Mouse (Mus musculus): ENCODE measurements at regions not wholly inside any gene's neighbourhood (a gene's known extent, or its start where the extent isn't known, plus 50 kb on each side); places are given as distances from the start of the nearest gene placed in this dataset.

GRCm38 (mm10) chr9:120808741-120809425 is 120.1 kb upstream of the Ctnnb1 start:
- ATAC-seq (replicated peaks; ENCODE audit: low FRiP score), result no peak
- 35% methylated on average over 4 of the region's 4 CpGs for WGBS

GRCm38 (mm10) chr9:120811522-120811921 is 117.5 kb upstream of the Ctnnb1 start:
- H3K4me2 ChIP-seq, result no peak overlapping the region
- H3K9ac ChIP-seq, result no peak overlapping the region
- peaks cover 25% of the 10 kb centered on the region for H3K4me1 ChIP-seq
- no peak for ATAC-seq (replicated peaks; ENCODE audit: low FRiP score)
- H3K36me3 ChIP-seq, result no peaks in the 10 kb centered on the region
- H3K4me3 ChIP-seq (replicated peaks), result no peak overlapping the region
- no peak overlapping the region for H3K27ac ChIP-seq
- H3K27me3 ChIP-seq, result no peaks in the 10 kb centered on the region
- H3K9me3 ChIP-seq (replicated peaks), result no peaks in the 10 kb centered on the region
- WGBS, result 70% methylated on average over 3 of the region's 3 CpGs

More at GRCm38 (mm10) chr9:120808741-120809425, 120.1 kb upstream of the Ctnnb1 start:
- Histone ChIP-seq H3K4me2 (no peak overlapping the region), H3K4me1 (peaks cover 37% of the 10 kb centered on the region), H3K36me3 (no peaks in the 10 kb centered on the region), H3K4me3 (replicated peaks) (no peak overlapping the region), H3K27me3 (no peaks in the 10 kb centered on the region), H3K9ac (no peak overlapping the region), H3K9me3 (replicated peaks) (no peaks in the 10 kb centered on the region), H3K27ac (no peak overlapping the region)

GRCm38 (mm10) chr9:120812667-120813210 is 116.3 kb upstream of the Ctnnb1 start:
- Histone ChIP-seq H3K27ac (no peak overlapping the region), H3K9me3 (replicated peaks) (no peaks in the 10 kb centered on the region), H3K27me3 (no peaks in the 10 kb centered on the region), H3K4me2 (no peak overlapping the region), H3K4me1 (peaks cover 22% of the 10 kb centered on the region), H3K4me3 (replicated peaks) (no peak overlapping the region), H3K9ac (no peak overlapping the region), H3K36me3 (no peaks in the 10 kb centered on the region)
- 69% methylated on average over 17 of the region's 17 CpGs for WGBS
- ATAC-seq (replicated peaks; ENCODE audit: low FRiP score), result no peak

GRCm38 (mm10) chr9:120814286-120814685 is 114.7 kb upstream of the Ctnnb1 start:
- Histone ChIP-seq H3K4me1 (peaks cover 14% of the 10 kb centered on the region), H3K4me2 (no peak overlapping the region), H3K9ac (no peak overlapping the region), H3K27me3 (no peaks in the 10 kb centered on the region), H3K9me3 (replicated peaks) (no peaks in the 10 kb centered on the region), H3K36me3 (no peaks in the 10 kb centered on the region), H3K4me3 (replicated peaks) (no peak overlapping the region), H3K27ac (no peak overlapping the region)
- no peak for ATAC-seq (replicated peaks; ENCODE audit: low FRiP score)
- WGBS, result 44% methylated on average over 4 of the region's 4 CpGs

- no peak overlapping the region for H3K27ac ChIP-seq
- H3K4me3 ChIP-seq (replicated peaks), result no peak overlapping the region
- no peak for ATAC-seq (replicated peaks; ENCODE audit: low FRiP score)
- no peaks in the 10 kb centered on the region for H3K9me3 ChIP-seq (replicated peaks)
- 94% methylated on average over 22 of the region's 22 CpGs for WGBS
- no peak overlapping the region for H3K9ac ChIP-seq
- no peaks in the 10 kb centered on the region for H3K27me3 ChIP-seq
- no peaks in the 10 kb centered on the region for H3K36me3 ChIP-seq
- H3K4me2 ChIP-seq, result no peak overlapping the region
- peaks cover 6% of the 10 kb centered on the region for H3K4me1 ChIP-seq
Observed at GRCm38 (mm10) chr9:120818726-120819317, 110.2 kb upstream of the Ctnnb1 start.

GRCm38 (mm10) chr9:120820892-120821291 is 108.1 kb upstream of the Ctnnb1 start:
- WGBS, result 86% methylated on average over 6 of the region's 6 CpGs
- ATAC-seq (replicated peaks; ENCODE audit: low FRiP score), result no peak
- no peaks in the 10 kb centered on the region for H3K36me3 ChIP-seq
- no peak overlapping the region for H3K4me3 ChIP-seq (replicated peaks)
- no peaks in the 10 kb centered on the region for H3K9me3 ChIP-seq (replicated peaks)
- no peaks in the 10 kb centered on the region for H3K27me3 ChIP-seq
- H3K4me1 ChIP-seq, result peaks cover under 1% of the 10 kb centered on the region; the same call in 1 of the 2 replicates
- H3K4me2 ChIP-seq, result no peak overlapping the region
- H3K27ac ChIP-seq, result no peak overlapping the region
- H3K9ac ChIP-seq, result no peak overlapping the region

- WGBS, result 73% methylated on average over 6 of the region's 6 CpGs
- H3K9ac ChIP-seq, result no peak overlapping the region
- no peaks in the 10 kb centered on the region for H3K36me3 ChIP-seq
- H3K27me3 ChIP-seq, result no peaks in the 10 kb centered on the region
- H3K4me3 ChIP-seq (replicated peaks), result no peak overlapping the region
- H3K4me2 ChIP-seq, result no peak overlapping the region
- no peaks in the 10 kb centered on the region for H3K9me3 ChIP-seq (replicated peaks)
- no peak overlapping the region for H3K27ac ChIP-seq
- ATAC-seq (replicated peaks; ENCODE audit: low FRiP score), result no peak
- peaks cover 11% of the 10 kb centered on the region; the same call in 1 of the 2 replicates for H3K4me1 ChIP-seq
Observed at GRCm38 (mm10) chr9:120823397-120823796, 105.6 kb upstream of the Ctnnb1 start.

- Histone ChIP-seq H3K27ac (0 out of 2 replicates have a peak overlapping the region, but pooled peaks have one; percentile 15), H3K4me1 (peaks cover 11% of the 10 kb centered on the region; the same call in 1 of the 2 replicates)
- ATAC-seq (replicated peaks; ENCODE audit: low FRiP score), result peak; percentile 58; the same call in 1 of the 2 replicates
Observed at GRCm38 (mm10) chr9:120826266-120826665, 102.8 kb upstream of the Ctnnb1 start.

GRCm38 (mm10) chr9:120830526-120830925 is 98.5 kb upstream of the Ctnnb1 start:
- WGBS, result 67% methylated on average over 5 of the region's 5 CpGs
- ATAC-seq (replicated peaks; ENCODE audit: low FRiP score), result no peak

More at GRCm38 (mm10) chr9:120826266-120826665, 102.8 kb upstream of the Ctnnb1 start:
- Histone ChIP-seq H3K27me3 (no peaks in the 10 kb centered on the region), H3K9me3 (replicated peaks) (no peaks in the 10 kb centered on the region), H3K4me2 (no peak overlapping the region), H3K36me3 (no peaks in the 10 kb centered on the region), H3K9ac (no peak overlapping the region), H3K4me3 (replicated peaks) (no peak overlapping the region)
- WGBS, result 17% methylated on average over 4 of the region's 4 CpGs

GRCm38 (mm10) chr9:120834166-120834565 is 94.8 kb upstream of the Ctnnb1 start:
- Histone ChIP-seq H3K27ac (no peak overlapping the region), H3K4me3 (replicated peaks) (no peak overlapping the region), H3K4me1 (no peaks in the 10 kb centered on the region), H3K4me2 (no peak overlapping the region), H3K27me3 (no peaks in the 10 kb centered on the region), H3K9me3 (replicated peaks) (no peaks in the 10 kb centered on the region), H3K36me3 (no peaks in the 10 kb centered on the region), H3K9ac (no peak overlapping the region)
- 83% methylated on average over 9 of the region's 9 CpGs for WGBS
- ATAC-seq (replicated peaks; ENCODE audit: low FRiP score), result no peak

More at GRCm38 (mm10) chr9:120830526-120830925, 98.5 kb upstream of the Ctnnb1 start:
- Histone ChIP-seq H3K36me3 (no peaks in the 10 kb centered on the region), H3K4me1 (peaks cover 11% of the 10 kb centered on the region; the same call in 1 of the 2 replicates), H3K4me3 (replicated peaks) (no peak overlapping the region), H3K27ac (no peak overlapping the region), H3K9ac (no peak overlapping the region), H3K27me3 (no peaks in the 10 kb centered on the region), H3K9me3 (replicated peaks) (no peaks in the 10 kb centered on the region), H3K4me2 (no peak overlapping the region)

GRCm38 (mm10) chr9:120835621-120836020 is 93.4 kb upstream of the Ctnnb1 start:
- H3K4me1 ChIP-seq, result no peaks in the 10 kb centered on the region
- 94% methylated on average over 4 of the region's 4 CpGs for WGBS
- H3K4me2 ChIP-seq, result no peak overlapping the region
- H3K36me3 ChIP-seq, result no peaks in the 10 kb centered on the region
- H3K27ac ChIP-seq, result no peak overlapping the region
- H3K27me3 ChIP-seq, result no peaks in the 10 kb centered on the region
- H3K9ac ChIP-seq, result no peak overlapping the region
- no peaks in the 10 kb centered on the region for H3K9me3 ChIP-seq (replicated peaks)
- ATAC-seq (replicated peaks; ENCODE audit: low FRiP score), result no peak
- H3K4me3 ChIP-seq (replicated peaks), result no peak overlapping the region

GRCm38 (mm10) chr9:120837431-120838150 is 91.4 kb upstream of the Ctnnb1 start:
- 0 out of 2 replicates have a peak, but pooled peaks cover 3% of the 10 kb centered on the region for H3K9me3 ChIP-seq (replicated peaks)
- no peak for ATAC-seq (replicated peaks; ENCODE audit: low FRiP score)
- WGBS, result 84% methylated on average over 8 of the region's 8 CpGs

More at GRCm38 (mm10) chr9:120837431-120838150, 91.4 kb upstream of the Ctnnb1 start:
- no peak overlapping the region for H3K4me2 ChIP-seq
- H3K27ac ChIP-seq, result no peak overlapping the region
- no peaks in the 10 kb centered on the region for H3K36me3 ChIP-seq
- H3K4me1 ChIP-seq, result no peaks in the 10 kb centered on the region
- no peak overlapping the region for H3K4me3 ChIP-seq (replicated peaks)
- no peaks in the 10 kb centered on the region for H3K27me3 ChIP-seq
- H3K9ac ChIP-seq, result no peak overlapping the region
